ENCODE assay signal across 12 mouse cellular contexts in genomic region chr7:101093231-101093630, GRCm38 (mm10). TPM values are rescaled to one million over a fixed set of nuclear protein-coding genes. Genes with fewer than 3 reads are reported as not detected.
DNase-seq lines count a peak whose midpoint lies in the region; ATAC-seq and TF ChIP-seq lines count a peak whose summit lies in the region.
"Had no signal": no experiment of that assay in that cellular context is flagged by ENCODE, and none has a peak within 500 bp of the region (broad histone marks: within the 10 kb centered on the region; RNA-seq: fewer than 3 reads in every experiment).

No protein-coding gene starts in this region.

- H3K36me3 ChIP-seq in heart, embryonic 10.5 days, result no peaks in the 10 kb centered on the region
- no peaks in the 10 kb centered on the region for H3K36me3 ChIP-seq in heart, embryonic 12.5 days
- H3K36me3 ChIP-seq in forebrain, postnatal 0 days (ENCODE audit: insufficient read depth), result no peaks in the 10 kb centered on the region
- H3K36me3 ChIP-seq: midbrain, embryonic 10.5 days; neural tube, embryonic 12.5 days had no signal

- no peaks in the 10 kb centered on the region for H3K27me3 ChIP-seq in heart, embryonic 10.5 days (ENCODE audit: insufficient read depth, poor library complexity, severe bottlenecking)
- no peaks in the 10 kb centered on the region for H3K27me3 ChIP-seq in heart, embryonic 12.5 days (replicated peaks)
- no peaks in the 10 kb centered on the region for H3K27me3 ChIP-seq in forebrain, postnatal 0 days (ENCODE audit: insufficient read depth, low read length)
- H3K27me3 ChIP-seq: neural tube, embryonic 12.5 days had no signal

- H3K27ac ChIP-seq in heart, embryonic 10.5 days, result peak overlapping the region; percentile 37; the same call in 1 of the 2 replicates
- H3K27ac ChIP-seq in heart, embryonic 12.5 days (ENCODE audit: poor library complexity, severe bottlenecking), result no peak overlapping the region
- no peak overlapping the region for H3K27ac ChIP-seq in forebrain, postnatal 0 days (ENCODE audit: low read depth, low read length)
- H3K27ac ChIP-seq: liver, embryonic 14.5 days; midbrain, embryonic 10.5 days; neural tube, embryonic 12.5 days had no signal

- no peak overlapping the region for H3K4me2 ChIP-seq in heart, embryonic 12.5 days
- H3K4me2 ChIP-seq in forebrain, postnatal 0 days (ENCODE audit: low read depth), result no peak overlapping the region
- H3K4me2 ChIP-seq: neural tube, embryonic 12.5 days had no signal

- H3K9me3 ChIP-seq in heart, embryonic 10.5 days, result no peaks in the 10 kb centered on the region
- H3K9me3 ChIP-seq in heart, embryonic 12.5 days (replicated peaks), result no peaks in the 10 kb centered on the region
- H3K9me3 ChIP-seq in forebrain, postnatal 0 days (ENCODE audit: low read length), result no peaks in the 10 kb centered on the region
- H3K9me3 ChIP-seq: midbrain, embryonic 10.5 days; neural tube, embryonic 12.5 days had no signal

- no peak for ATAC-seq in heart, embryonic 12.5 days (ENCODE audit: insufficient number of reproducible peaks, low FRiP score)
- peak; percentile 60 for ATAC-seq in monocyte, adult 5-6 weeks (replicated peaks; ENCODE audit: insufficient number of reproducible peaks, low FRiP score, low TSS enrichment, poor library complexity, severe bottlenecking)
- ATAC-seq in forebrain, postnatal 0 days, result no peak
- ATAC-seq in erythroblast, adult 5-6 weeks (replicated peaks; ENCODE audit: low FRiP score, poor library complexity, severe bottlenecking), result no peak

- no peak overlapping the region for H3K4me3 ChIP-seq in heart, embryonic 10.5 days
- no peak overlapping the region for H3K4me3 ChIP-seq in heart, embryonic 12.5 days
- H3K4me3 ChIP-seq in forebrain, postnatal 0 days (ENCODE audit: low read depth, low read length), result no peak overlapping the region
- H3K4me3 ChIP-seq: midbrain, embryonic 10.5 days; neural tube, embryonic 12.5 days had no signal

- peaks cover 59% of the 10 kb centered on the region for H3K4me1 ChIP-seq in heart, embryonic 10.5 days
- H3K4me1 ChIP-seq in heart, embryonic 12.5 days (replicated peaks), result peaks cover 51% of the 10 kb centered on the region
- H3K4me1 ChIP-seq in forebrain, postnatal 0 days (ENCODE audit: insufficient read depth), result no peaks in the 10 kb centered on the region
- H3K4me1 ChIP-seq: midbrain, embryonic 10.5 days; neural tube, embryonic 12.5 days had no signal

- H3K9ac ChIP-seq in heart, embryonic 12.5 days, result no peak overlapping the region
- H3K9ac ChIP-seq in forebrain, postnatal 0 days, result no peak overlapping the region
- H3K9ac ChIP-seq: liver, embryonic 14.5 days; neural tube, embryonic 12.5 days had no signal

- no peak for TF ChIP-seq CTCF in forebrain, postnatal 0 days (IDR thresholded peaks at IDR 0.05; ENCODE audit: low read depth)

- 62% methylated on average over 3 of the region's 3 CpGs for WGBS in heart, embryonic 10.5 days
- WGBS in heart, embryonic 12.5 days, result 68% methylated on average over 3 of the region's 3 CpGs
- WGBS in forebrain, postnatal 0 days, result 56% methylated on average over 3 of the region's 3 CpGs

- DNase-seq in heart, embryonic 10.5 days (ENCODE audit: low spot score), result no peak
- peak; percentile 65 to 74 for DNase-seq in spleen, postnatal 36 days (ENCODE audit: low spot score in 2 of 2)
- DNase-seq in spleen, postnatal 10 days (ENCODE audit: low spot score in 2 of 2), result no peak
- DNase-seq in forebrain, postnatal 0 days, result no peak
- DNase-seq in Muller cell, postnatal 12 days (ENCODE audit: inconsistent ontology term), result no peak
- DNase-seq: heart, postnatal 10 days had no signal

RNA-seq across cellular contexts. Expression of gene Fchsd2, which starts 0.6 kb away (rescaled TPM):
- 14.2 and 17.3 TPM in 2 replicates for polyA plus RNA-seq in heart, embryonic 10.5 days (2016; fragmentation: Nextera tagmentation; extraction: Ambion mirVana)
- 18.4 and 18.7 TPM in 2 replicates for polyA plus RNA-seq in heart, embryonic 12.5 days (2016; fragmentation: Nextera tagmentation; extraction: Ambion mirVana)
- total RNA-seq in monocyte, adult 5-6 weeks (2017), result 36.7 to 58.4 TPM (median 47.7 TPM) in 3 replicates
- 59.6 and 66.8 TPM in 2 replicates for total RNA-seq in forebrain, postnatal 0 days (2014; rRNA removed)
- polyA plus RNA-seq in forebrain, postnatal 0 days (2015; fragmentation: Nextera tagmentation; extraction: Ambion mirVana), result 24.7 and 36.3 TPM in 2 replicates
- total RNA-seq in erythroblast, adult 5-6 weeks (2015; ENCODE audit: low replicate concordance), result 6.7 and 7.3 TPM in 2 replicates
- 3.1 and 12.8 TPM in 2 replicates for total RNA-seq in erythroblast, adult 5-6 weeks (2017; ENCODE audit: low replicate concordance)

Comparison
In these comparisons a context has a peak if more than half of its experiments do, and no peak if none do; other contexts are left out.
1. DNase-seq: peak in spleen, postnatal 36 days (2 of 2); none in heart, embryonic 10.5 days (single experiment), spleen, postnatal 10 days (0 of 2), forebrain, postnatal 0 days (single experiment) and Muller cell, postnatal 12 days (single experiment).